Mouse (Mus musculus) C2C12 (cell line): ENCODE results near the gene Rpl18.

ENCODE experiments used
- CEBPB ChIP-seq: IDR thresholded peaks from one replicate; pipeline ENCODE4 v1.6.1; 2011; ENCODE audit warnings: low read depth, mild to moderate bottlenecking, control low read depth, moderate library complexity
- CTCF ChIP-seq: IDR thresholded peaks from one replicate; pipeline ENCODE4 v1.5.1; 2011; ENCODE audit not compliant: control insufficient read depth, insufficient read depth, insufficient read length
- FOSL1 ChIP-seq: IDR thresholded peaks from one replicate; pipeline ENCODE4 v1.8.0; 2011; ENCODE audit warnings: mild to moderate bottlenecking, low read length; ENCODE audit not compliant: poor library complexity, insufficient read depth, severe bottlenecking
- MAX ChIP-seq: IDR thresholded peaks from one replicate; pipeline ENCODE4 v1.6.1; 2011; ENCODE audit warnings: mild to moderate bottlenecking, control low read depth
- MYOD1 ChIP-seq: IDR thresholded peaks from one replicate; pipeline ENCODE4 v1.6.1; 2011; ENCODE audit warnings: low read depth; ENCODE audit not compliant: control insufficient read depth, insufficient read length
- MYOG ChIP-seq: IDR thresholded peaks from one replicate; pipeline ENCODE4 v1.6.1; 2011; ENCODE audit not compliant: control insufficient read depth, insufficient read length; ENCODE audit errors: extremely low read depth
- USF1 ChIP-seq: IDR thresholded peaks from one replicate; pipeline ENCODE4 v1.6.1; 2011; ENCODE audit warnings: low read depth, mild to moderate bottlenecking, control low read depth, moderate library complexity

- no peak for TF ChIP-seq USF1
- no peak for TF ChIP-seq CTCF
- TF ChIP-seq MYOD1: no peak
- TF ChIP-seq MAX: no peak
- TF ChIP-seq MYOG: no peak
- no peak for TF ChIP-seq CEBPB
- no peak for TF ChIP-seq FOSL1
Observed at GRCm38 (mm10) chr7:45760151-45760550, 44.9 kb downstream of the Rpl18 start.
